Mouse (Mus musculus): ENCODE results near the gene Ppp1r9a.

The Ppp1r9a gene

GRCm38 (mm10) chr6:5156541-5157425 is 254.1 kb downstream of the Ppp1r9a start:
- no peak for DNase-seq (ENCODE audit: low read depth, low spot score)

GRCm38 (mm10) chr6:5159385-5159791 is 256.7 kb downstream of the Ppp1r9a start:
- no peak for DNase-seq (ENCODE audit: low read depth, low spot score)

GRCm38 (mm10) chr6:5162052-5162451 is 259.3 kb downstream of the Ppp1r9a start:
- no peak for DNase-seq (ENCODE audit: low read depth, low spot score)

GRCm38 (mm10) chr6:5163507-5164144 is 260.9 kb downstream of the Ppp1r9a start:
- no peak for DNase-seq (ENCODE audit: low read depth, low spot score)

GRCm38 (mm10) chr6:5164855-5165254 is 262.1 kb downstream of the Ppp1r9a start:
- no peak for DNase-seq (ENCODE audit: low read depth, low spot score)

- DNase-seq (ENCODE audit: low read depth, low spot score): no peak
Observed at GRCm38 (mm10) chr6:5167051-5167677, 264.4 kb downstream of the Ppp1r9a start.

GRCm38 (mm10) chr6:5168158-5168557 is 265.4 kb downstream of the Ppp1r9a start:
- no peak for DNase-seq (ENCODE audit: low read depth, low spot score)

- DNase-seq (ENCODE audit: low read depth, low spot score): no peak
Observed at GRCm38 (mm10) chr6:5171418-5171817, 268.7 kb downstream of the Ppp1r9a start.

- DNase-seq (ENCODE audit: low read depth, low spot score): no peak
Observed at GRCm38 (mm10) chr6:5172571-5172970, 269.9 kb downstream of the Ppp1r9a start.

GRCm38 (mm10) chr6:5174179-5174812 is 271.6 kb downstream of the Ppp1r9a start:
- no peak for DNase-seq (ENCODE audit: low read depth, low spot score)

- peak; percentile 43 for DNase-seq (ENCODE audit: low read depth, low spot score)
Observed at GRCm38 (mm10) chr6:5177967-5178891, 275.5 kb downstream of the Ppp1r9a start.

GRCm38 (mm10) chr6:5179189-5179588 is 276.5 kb downstream of the Ppp1r9a start:
- DNase-seq (ENCODE audit: low read depth, low spot score): peak; percentile 29

GRCm38 (mm10) chr6:5180645-5181044 is 277.9 kb downstream of the Ppp1r9a start:
- peak; percentile 95 for DNase-seq (ENCODE audit: low read depth, low spot score)

GRCm38 (mm10) chr6:5186229-5186950 is 283.7 kb downstream of the Ppp1r9a start:
- no peak for DNase-seq (ENCODE audit: low read depth, low spot score)

GRCm38 (mm10) chr6:5187586-5187985 is 284.9 kb downstream of the Ppp1r9a start:
- no peak for DNase-seq (ENCODE audit: low read depth, low spot score)

GRCm38 (mm10) chr6:5188036-5188435 is 285.3 kb downstream of the Ppp1r9a start:
- no peak for DNase-seq (ENCODE audit: low read depth, low spot score)

GRCm38 (mm10) chr6:5188938-5189337 is 286.2 kb downstream of the Ppp1r9a start:
- DNase-seq (ENCODE audit: low read depth, low spot score): no peak

GRCm38 (mm10) chr6:5189507-5189906 is 286.8 kb downstream of the Ppp1r9a start:
- DNase-seq (ENCODE audit: low read depth, low spot score): no peak

GRCm38 (mm10) chr6:5190761-5191160 is 288.0 kb downstream of the Ppp1r9a start:
- no peak for DNase-seq (ENCODE audit: low read depth, low spot score)

GRCm38 (mm10) chr6:5193693-5194092 is 291.0 kb downstream of the Ppp1r9a start, which contains the start of gene Pon1:
Gene Pon1 (minus strand): TSS chr6:5193946.
- DNase-seq (ENCODE audit: low read depth, low spot score): no peak
